Mouse (Mus musculus): ENCODE measurements around the gene Cdhr3. TPM values are rescaled to one million over a fixed set of nuclear protein-coding genes. Genes with fewer than 3 reads are reported as not detected.

Gene Cdhr3
- total and polyA plus RNA-seq, 2 experiments from 2014 or later, result 1.2 TPM; not detected in 1

DNA sequence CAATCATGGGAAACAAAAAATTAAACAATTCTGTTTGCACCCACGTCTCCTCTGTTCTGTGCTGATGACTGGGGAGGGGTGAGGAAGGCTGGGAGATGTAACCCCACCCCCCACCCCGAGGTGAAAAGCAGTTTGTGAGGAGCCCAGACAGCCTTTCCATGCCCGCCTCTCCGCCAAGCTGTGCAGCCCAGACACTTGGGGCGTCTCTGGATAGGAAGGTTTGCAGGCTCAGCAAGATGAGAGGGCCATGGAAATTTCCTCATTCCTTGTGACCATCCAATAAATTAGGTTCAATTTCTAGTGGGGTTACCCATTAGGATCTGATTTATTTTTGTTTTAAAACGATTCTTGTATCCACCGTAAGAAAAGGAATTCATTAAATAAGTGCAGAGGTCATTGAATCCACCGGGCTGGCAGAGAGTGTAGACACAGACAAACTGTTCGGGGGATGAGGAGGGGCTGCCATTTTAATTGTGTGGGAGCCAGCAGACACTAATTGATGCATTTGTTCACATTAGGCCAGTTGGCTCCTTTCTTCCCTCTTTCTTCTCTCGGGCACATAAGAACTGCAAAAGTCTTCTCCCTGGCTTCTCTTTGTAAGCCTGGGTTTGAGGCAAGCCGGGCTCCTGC is 57.5 kb downstream of the Cdhr3 start:
- Histone ChIP-seq H3K4me1 (ENCODE audit: control insufficient read depth, insufficient read depth) (peaks cover 25% of the 10 kb centered on the region), H3K4me2 (ENCODE audit: low read depth, low read length) (peak overlapping the region; percentile 48), H3K27ac (ENCODE audit: low read depth) (peak overlapping the region; percentile 47), H3K4me3 (ENCODE audit: low read depth, low read length) (peak overlapping the region; percentile 6; the same call in 1 of the 2 replicates), H3K9ac (replicated peaks; ENCODE audit: low read depth, low read length) (no peak overlapping the region), H3K36me3 (replicated peaks; ENCODE audit: control insufficient read depth, insufficient read depth, low read length) (no peaks in the 10 kb centered on the region), H3K9me3 (replicated peaks; ENCODE audit: control insufficient read depth, low read length) (no peaks in the 10 kb centered on the region), H3K27me3 (ENCODE audit: control insufficient read depth, insufficient read depth, low read length) (no peaks in the 10 kb centered on the region)
- TF ChIP-seq CTCF (IDR thresholded peaks at IDR 0.05; ENCODE audit: low read depth), result no peak
- TF ChIP-seq EP300 (IDR thresholded peaks at IDR 0.05; ENCODE audit: low read depth), result no peak
- ATAC-seq (ENCODE audit: insufficient read depth, low read depth) (no peak), DNase-seq (ENCODE audit: low spot score) (no peak)
- 39% methylated on average over 11 of the region's 11 CpGs for WGBS

- Histone ChIP-seq H3K27me3 (ENCODE audit: control insufficient read depth, insufficient read depth, low read length) (no peaks in the 10 kb centered on the region), H3K36me3 (replicated peaks; ENCODE audit: control insufficient read depth, insufficient read depth, low read length) (no peaks in the 10 kb centered on the region), H3K9ac (replicated peaks; ENCODE audit: low read depth, low read length) (no peak overlapping the region), H3K4me3 (ENCODE audit: low read depth, low read length) (no peak overlapping the region), H3K4me1 (ENCODE audit: control insufficient read depth, insufficient read depth) (peaks cover 25% of the 10 kb centered on the region), H3K9me3 (replicated peaks; ENCODE audit: control insufficient read depth, low read length) (no peaks in the 10 kb centered on the region), H3K4me2 (ENCODE audit: low read depth, low read length) (peak overlapping the region; percentile 48), H3K27ac (ENCODE audit: low read depth) (peak overlapping the region; percentile 44)
- 21% methylated on average over 12 of the region's 12 CpGs for WGBS
- DNase-seq (ENCODE audit: low spot score) (peak; percentile 51), ATAC-seq (ENCODE audit: insufficient read depth, low read depth) (peak; percentile 69)
- TF ChIP-seq CTCF (IDR thresholded peaks at IDR 0.05; ENCODE audit: low read depth) (0 out of 2 replicates have a peak, but pooled peaks have one; percentile 1), EP300 (IDR thresholded peaks at IDR 0.05; ENCODE audit: low read depth) (no peak)
These were observed 58.2 kb downstream of the Cdhr3 start for GRCm38 (mm10) chr12:33034343-33035088.

DNA sequence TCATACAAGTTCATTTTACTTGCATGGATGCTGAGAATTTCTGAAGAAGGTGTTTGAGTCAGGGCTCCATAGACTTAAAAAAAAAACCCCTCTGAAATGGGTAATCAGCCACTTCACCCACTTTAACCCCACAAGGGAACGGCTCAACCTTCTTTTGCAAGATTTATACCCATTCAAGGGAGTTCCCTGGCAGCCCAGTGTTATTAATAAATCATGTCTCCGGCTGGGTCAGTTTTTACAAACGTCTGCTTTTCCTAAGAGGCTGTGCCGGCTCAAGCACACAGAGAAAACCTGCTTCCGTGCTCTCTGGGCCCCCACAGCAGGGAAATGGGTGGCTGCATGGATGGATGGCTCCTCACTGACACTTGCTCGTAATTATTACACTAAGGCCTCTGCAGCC is 59.5 kb downstream of the Cdhr3 start:
- peaks cover 25% of the 10 kb centered on the region for H3K4me1 ChIP-seq (ENCODE audit: control insufficient read depth, insufficient read depth)
- no peaks in the 10 kb centered on the region for H3K36me3 ChIP-seq (replicated peaks; ENCODE audit: control insufficient read depth, insufficient read depth, low read length)
- no peak for TF ChIP-seq EP300 (IDR thresholded peaks at IDR 0.05; ENCODE audit: low read depth)
- no peak overlapping the region for H3K9ac ChIP-seq (replicated peaks; ENCODE audit: low read depth, low read length)
- H3K4me2 ChIP-seq (ENCODE audit: low read depth, low read length), result no peak overlapping the region
- no peak overlapping the region for H3K4me3 ChIP-seq (ENCODE audit: low read depth, low read length)
- WGBS, result 75% methylated on average over 6 of the region's 6 CpGs
- no peaks in the 10 kb centered on the region for H3K27me3 ChIP-seq (ENCODE audit: control insufficient read depth, insufficient read depth, low read length)
- DNase-seq (ENCODE audit: low spot score) (no peak), ATAC-seq (ENCODE audit: insufficient read depth, low read depth) (no peak)
- no peak overlapping the region for H3K27ac ChIP-seq (ENCODE audit: low read depth)
- no peaks in the 10 kb centered on the region for H3K9me3 ChIP-seq (replicated peaks; ENCODE audit: control insufficient read depth, low read length)

- 82% methylated on average over 2 of the region's 2 CpGs for WGBS
- no peak overlapping the region for H3K4me2 ChIP-seq (ENCODE audit: low read depth, low read length)
- no peak for ATAC-seq (ENCODE audit: insufficient read depth, low read depth)
- no peak for DNase-seq (ENCODE audit: low spot score)
- no peak for TF ChIP-seq EP300 (IDR thresholded peaks at IDR 0.05; ENCODE audit: low read depth)
- TF ChIP-seq CTCF (IDR thresholded peaks at IDR 0.05; ENCODE audit: low read depth), result no peak
- H3K27ac ChIP-seq (ENCODE audit: low read depth), result no peak overlapping the region
- no peaks in the 10 kb centered on the region for H3K27me3 ChIP-seq (ENCODE audit: control insufficient read depth, insufficient read depth, low read length)
- no peak overlapping the region for H3K4me3 ChIP-seq (ENCODE audit: low read depth, low read length)
- H3K4me1 ChIP-seq (ENCODE audit: control insufficient read depth, insufficient read depth), result peaks cover 18% of the 10 kb centered on the region
- H3K9me3 ChIP-seq (replicated peaks; ENCODE audit: control insufficient read depth, low read length), result no peaks in the 10 kb centered on the region
- H3K9ac ChIP-seq (replicated peaks; ENCODE audit: low read depth, low read length), result no peak overlapping the region
- no peaks in the 10 kb centered on the region for H3K36me3 ChIP-seq (replicated peaks; ENCODE audit: control insufficient read depth, insufficient read depth, low read length)
These were observed 62.1 kb downstream of the Cdhr3 start for GRCm38 (mm10) chr12:33030589-33030988.

- Histone ChIP-seq H3K27ac (ENCODE audit: low read depth) (no peak overlapping the region), H3K9ac (replicated peaks; ENCODE audit: low read depth, low read length) (no peak overlapping the region), H3K9me3 (replicated peaks; ENCODE audit: control insufficient read depth, low read length) (no peaks in the 10 kb centered on the region), H3K4me1 (ENCODE audit: control insufficient read depth, insufficient read depth) (peaks cover 13% of the 10 kb centered on the region), H3K36me3 (replicated peaks; ENCODE audit: control insufficient read depth, insufficient read depth, low read length) (no peaks in the 10 kb centered on the region), H3K27me3 (ENCODE audit: control insufficient read depth, insufficient read depth, low read length) (no peaks in the 10 kb centered on the region), H3K4me3 (ENCODE audit: low read depth, low read length) (no peak overlapping the region), H3K4me2 (ENCODE audit: low read depth, low read length) (no peak overlapping the region)
- TF ChIP-seq CTCF (IDR thresholded peaks at IDR 0.05; ENCODE audit: low read depth) (no peak), EP300 (IDR thresholded peaks at IDR 0.05; ENCODE audit: low read depth) (no peak)
- no peak for ATAC-seq (ENCODE audit: insufficient read depth, low read depth)
- 87% methylated on average over 13 of the region's 13 CpGs for WGBS
- no peak for DNase-seq (ENCODE audit: low spot score)
These were observed 62.6 kb downstream of the Cdhr3 start for GRCm38 (mm10) chr12:33030066-33030465.
